Mouse (Mus musculus) c-Kit-positive CD71-positive TER-119-positive erythroid progenitor cells, embryonic 14.5 days (primary cell): Measurements from ENCODE around the gene Susd4.

Source experiments
- DNase-seq: peaks from one replicate; pipeline ENCODE4 v3.0.0-alpha.2; 2013; ENCODE audit warnings: low spot score

The Susd4 gene

GRCm38 (mm10) chr1:182918718-182919346, 155.2 kb downstream of the Susd4 start:
- DNase-seq: no peak

DNA sequence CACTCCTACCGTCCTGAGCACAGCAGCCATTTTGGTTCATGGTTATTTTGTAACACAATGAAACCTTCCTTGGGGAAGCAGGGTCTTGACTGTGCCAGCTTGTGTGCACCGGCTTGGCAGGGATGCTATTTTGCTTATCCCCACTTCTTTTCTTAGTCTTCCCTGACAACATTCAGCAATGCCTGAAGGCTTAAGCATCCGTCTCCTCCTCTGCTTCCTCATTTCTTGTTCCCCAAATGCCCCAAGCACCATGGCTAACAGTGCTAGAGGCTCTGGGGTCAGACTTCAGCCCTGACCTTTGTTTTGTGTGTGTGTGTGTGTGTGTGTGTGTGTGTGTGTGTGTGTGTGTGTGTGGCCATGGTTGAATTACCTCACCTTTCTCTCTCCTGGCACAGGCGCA, 159.2 kb downstream of the Susd4 start:
- DNase-seq: no peak

DNA sequence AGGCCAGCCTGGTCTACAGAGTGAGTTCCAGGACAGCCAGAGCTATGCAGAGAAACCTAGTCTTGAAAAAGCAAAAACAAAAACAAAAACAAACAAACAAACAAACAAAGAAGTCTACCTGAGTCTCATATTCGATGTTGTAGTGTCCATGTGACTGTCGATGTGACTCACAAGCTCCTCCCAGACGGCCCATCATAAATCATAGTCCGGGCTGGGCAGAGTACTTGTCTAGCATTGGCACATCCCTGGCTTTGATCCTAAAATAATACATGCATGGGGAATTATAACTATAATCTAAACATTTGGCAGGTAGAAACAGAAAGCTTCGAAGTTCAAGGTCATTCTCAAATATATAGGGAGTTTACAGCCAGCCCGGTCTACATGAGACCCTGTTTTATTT, 162.8 kb downstream of the Susd4 start:
- DNase-seq: no peak

- DNase-seq: no peak
Observed at GRCm38 (mm10) chr1:182927878-182928851, 164.5 kb downstream of the Susd4 start.

DNA sequence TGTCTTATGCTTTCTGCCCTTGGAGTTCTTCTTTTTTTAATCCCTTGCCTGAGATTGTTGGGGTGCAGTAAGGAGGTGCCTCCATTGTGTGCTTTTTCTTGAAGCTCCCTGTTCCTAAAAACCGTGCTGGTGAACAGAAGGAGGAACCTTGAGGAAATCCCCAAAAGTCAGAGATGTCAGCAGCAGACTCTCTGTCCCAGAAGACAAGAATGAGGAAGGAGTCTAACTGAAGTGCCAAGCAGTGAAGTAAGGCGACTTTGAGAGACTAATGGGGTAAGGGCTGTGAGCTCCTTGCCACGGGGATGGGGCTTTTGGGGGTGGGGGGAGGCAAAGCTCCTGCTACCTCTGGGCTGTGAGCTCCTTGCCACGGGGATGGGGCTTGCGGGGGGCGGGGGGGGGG, 171.8 kb downstream of the Susd4 start:
- DNase-seq: no peak

DNA sequence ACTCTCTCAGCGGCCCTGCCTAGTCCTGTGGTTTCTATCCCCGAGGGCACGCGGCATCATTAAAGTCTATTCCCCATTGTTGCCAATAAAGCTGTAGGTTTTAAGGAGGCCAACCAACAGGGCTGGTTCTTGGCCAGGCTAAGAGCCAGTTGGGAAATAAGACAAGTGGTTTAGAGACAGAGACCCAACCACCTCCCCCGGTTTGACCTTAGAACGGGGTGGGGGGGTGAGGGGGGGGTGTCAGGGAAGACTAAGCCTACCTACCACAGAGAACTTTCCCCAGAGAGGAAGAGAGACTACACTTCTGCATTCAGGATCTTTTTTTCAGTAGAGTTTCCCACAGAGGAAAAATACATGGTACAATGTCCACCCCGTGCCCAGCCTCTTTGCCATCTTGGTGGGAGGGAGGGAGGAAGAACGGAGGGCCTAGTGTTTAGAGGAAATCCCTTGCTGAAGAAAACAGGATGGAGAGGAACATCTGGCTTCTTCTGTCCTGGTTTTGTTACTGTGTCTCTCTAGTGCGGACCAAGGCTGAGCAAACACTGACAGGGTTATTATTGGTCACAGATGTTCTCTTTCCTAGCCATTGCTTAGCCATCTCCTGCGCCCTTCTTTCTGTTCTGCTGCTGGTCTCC, 173.9 kb downstream of the Susd4 start:
- DNase-seq: no peak

- DNase-seq: no peak
Observed at GRCm38 (mm10) chr1:182941921-182942320, 178.3 kb downstream of the Susd4 start.

- no peak for DNase-seq
Observed at GRCm38 (mm10) chr1:182943911-182944310, 180.3 kb downstream of the Susd4 start.

DNA sequence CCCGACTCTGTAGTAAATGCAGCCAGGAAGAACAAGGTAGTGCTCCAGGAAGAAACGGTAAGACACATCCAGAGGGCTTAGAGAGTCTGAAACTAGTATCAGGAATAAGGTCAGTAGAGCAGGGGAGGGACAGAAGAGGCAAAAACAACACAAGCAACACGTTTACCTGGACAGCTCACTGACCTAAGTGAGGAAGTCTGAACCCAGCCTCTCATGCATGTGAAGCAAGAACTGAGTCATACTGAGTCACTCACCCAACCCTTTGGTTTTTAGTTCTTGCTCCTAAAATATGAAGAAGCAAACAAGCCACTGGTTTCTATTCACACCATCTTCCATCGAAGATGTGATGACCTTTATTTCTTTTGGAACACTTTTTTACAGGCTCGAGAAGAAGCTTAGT, 181.0 kb downstream of the Susd4 start:
- no peak for DNase-seq

DNA sequence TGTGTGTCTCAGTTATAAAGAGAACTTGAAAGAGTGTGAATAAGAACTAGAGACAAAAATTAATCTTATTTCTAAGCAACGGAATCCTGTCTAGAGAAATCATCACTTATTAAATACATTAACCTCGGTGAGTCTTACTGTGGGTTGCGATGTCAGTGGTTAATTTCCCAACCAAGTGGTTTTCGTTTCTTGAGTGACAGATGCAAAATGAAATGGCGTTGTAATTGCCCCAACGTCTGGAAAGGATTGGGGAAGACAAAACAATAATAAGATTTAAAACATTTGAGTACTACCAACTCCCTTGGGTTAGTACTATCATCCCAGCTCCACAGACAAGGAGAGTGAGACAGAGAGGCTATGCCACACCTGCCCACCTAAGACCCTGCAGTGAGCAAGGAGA, 181.9 kb downstream of the Susd4 start:
- DNase-seq: no peak
